Mouse (Mus musculus) CD4-positive, CD25-positive, alpha-beta regulatory T cell (primary cell): ENCODE measurements around the gene Duoxa1. TPM values are rescaled to one million over a fixed set of nuclear protein-coding genes. Genes with fewer than 3 reads are reported as not detected.

Source experiments
- polyA plus RNA-seq: library from polyadenylated mRNA; unstranded; fragments of 100-300 nt; shearing (Covaris generic); gene quantifications from one replicate; pipeline ENCODE4 v1.2.1, GENCODE M21; 2017

The Duoxa1 gene
- not detected for polyA plus RNA-seq

DNA sequence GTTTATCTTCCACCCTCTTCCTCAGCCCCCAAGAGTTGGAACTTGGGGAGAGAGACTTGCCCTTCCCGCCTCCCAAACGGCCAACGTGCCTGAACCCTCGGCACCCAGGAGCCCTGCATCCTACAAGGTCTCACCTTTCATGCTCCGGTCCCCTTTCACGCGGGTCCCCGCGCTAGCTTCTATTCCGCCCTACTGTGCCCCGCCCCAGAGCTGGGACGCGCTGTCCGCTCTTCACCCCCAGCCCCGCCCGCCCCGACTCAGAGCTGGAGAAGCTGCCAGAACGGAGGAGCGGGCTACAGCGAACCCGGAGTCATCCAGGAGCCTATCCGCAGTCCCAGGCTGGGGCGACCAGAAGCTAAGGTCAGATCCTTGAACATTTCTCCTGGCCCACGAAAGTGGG, at the start of gene Duoxa1:
TSS of gene Duoxa1 (minus strand) at position 195 of the 400 bp plus-strand sequence.

DNA sequence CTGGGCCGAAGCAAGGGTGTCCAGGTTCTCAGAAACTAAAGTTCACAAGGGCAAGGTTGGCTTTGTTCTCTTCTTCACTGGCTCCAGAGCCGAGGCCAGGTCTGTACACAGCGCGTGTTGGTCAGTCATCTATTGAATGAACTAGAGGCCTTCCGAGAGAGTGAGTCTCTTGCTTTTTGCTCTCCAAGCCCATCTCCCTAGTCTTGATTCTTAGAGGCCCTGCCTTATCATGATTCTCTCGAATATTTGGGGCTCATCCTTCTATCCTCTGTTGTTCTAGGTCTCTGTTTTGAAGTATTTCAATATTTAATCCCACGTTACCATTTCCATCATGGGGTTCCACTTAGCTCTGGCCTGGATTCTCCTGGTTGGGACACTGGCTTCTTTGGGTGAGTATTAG, 1.8 kb upstream of the Duoxa1 start, which contains the start of gene Duox1:
TSS of gene Duox1 (plus strand) at position 301 of the 400 bp plus-strand sequence.

DNA sequence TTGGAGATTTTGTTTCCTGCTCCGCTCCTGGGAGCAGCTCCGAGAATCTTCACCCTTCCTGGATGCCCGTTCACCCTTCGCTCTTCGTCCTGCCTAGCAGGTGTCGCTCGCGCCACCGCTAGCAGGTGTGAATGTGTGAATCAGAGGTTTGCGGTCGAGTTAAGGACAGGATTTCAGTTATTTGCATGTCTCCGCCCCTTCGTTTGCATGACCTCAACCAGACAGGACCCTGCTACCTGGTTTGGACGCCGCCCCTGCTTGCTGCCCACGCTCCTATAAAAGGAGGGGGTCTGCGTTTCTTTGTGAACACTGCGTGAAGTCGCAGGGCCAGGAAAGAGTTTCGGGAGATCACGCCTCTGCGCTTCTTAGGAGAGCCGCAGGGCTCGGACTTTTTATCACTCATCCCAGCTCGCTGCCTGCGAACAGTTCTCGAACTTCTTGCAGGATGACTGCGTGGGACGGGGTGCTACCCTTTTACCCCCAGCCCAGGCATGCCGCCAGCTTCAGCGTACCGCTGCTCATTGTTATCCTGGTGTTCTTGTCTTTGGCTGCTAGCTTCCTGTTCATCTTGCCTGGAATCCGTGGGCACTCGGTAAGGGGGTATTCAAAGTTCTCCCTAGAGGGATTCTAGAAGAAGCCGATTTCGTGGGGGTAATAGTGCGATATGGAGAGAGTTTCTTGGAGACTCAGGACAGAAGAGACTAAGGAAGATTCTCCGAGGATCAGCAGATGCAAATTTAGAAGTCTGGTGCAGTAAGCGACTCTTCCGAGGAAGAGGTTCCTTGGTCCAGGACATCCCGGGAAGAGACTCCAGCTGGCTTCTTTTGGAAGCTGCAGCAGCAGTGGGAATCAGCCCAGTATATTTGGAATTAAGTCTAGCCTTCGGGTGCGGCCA, 14.7 kb downstream of the Duoxa1 start, which contains the start of gene Duoxa2:
TSS of gene Duoxa2 (plus strand) at position 305 of the 895 bp plus-strand sequence.

DNA sequence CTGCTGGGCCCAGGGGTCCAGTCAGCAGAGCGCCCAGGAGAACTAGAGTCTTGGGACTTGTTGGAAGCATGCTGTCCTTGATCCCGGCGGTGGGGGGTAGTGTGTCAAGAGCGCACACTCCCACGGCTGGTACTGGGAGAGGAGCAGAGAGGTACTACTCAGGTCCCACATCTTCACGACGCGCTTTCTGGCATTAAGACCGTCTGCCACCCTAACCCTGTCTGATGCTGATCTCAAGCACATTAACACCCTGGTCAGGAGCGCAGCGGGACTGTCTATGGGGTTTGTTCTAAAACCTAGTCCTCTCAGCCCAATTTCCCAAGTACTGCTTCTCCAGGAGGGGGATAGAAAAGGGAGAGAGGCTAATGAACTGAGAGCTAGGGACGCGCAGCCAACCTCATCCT, 15.4 kb downstream of the Duoxa1 start, which contains the start of gene Duox2:
TSS of gene Duox2 (minus strand) at position 354 of the 404 bp plus-strand sequence.

Other genes starting within 250 kb of the Duoxa1 start
- gene Spg11, start 195.3 kb downstream of the Duoxa1 start, polyA plus RNA-seq, result 17.6 TPM
- gene B2m, start 166.0 kb downstream of the Duoxa1 start, polyA plus RNA-seq, result 7,736 TPM
- gene Trim69, start 153.0 kb downstream of the Duoxa1 start, polyA plus RNA-seq, result 0.13 TPM
- 2.3 TPM for gene Patl2, start 127.5 kb downstream of the Duoxa1 start, polyA plus RNA-seq
- gene Terb2, start 127.5 kb downstream of the Duoxa1 start, polyA plus RNA-seq, result not detected
- 4.0 TPM for gene Sord, start 79.0 kb downstream of the Duoxa1 start, polyA plus RNA-seq
- not detected for gene Duox2, start 15.3 kb downstream of the Duoxa1 start, polyA plus RNA-seq
- not detected for gene Duoxa2, start 14.8 kb downstream of the Duoxa1 start, polyA plus RNA-seq
- gene Duox1, start 1.9 kb upstream of the Duoxa1 start, polyA plus RNA-seq, result not detected
- gene Shf, start 55.4 kb upstream of the Duoxa1 start, polyA plus RNA-seq, result 7.4 TPM
- 199 TPM for gene Slc28a2, start 112.7 kb upstream of the Duoxa1 start, polyA plus RNA-seq
- gene Gm14085, start 171.2 kb upstream of the Duoxa1 start, polyA plus RNA-seq, result 56.7 TPM